Mouse (Mus musculus) bone marrow, adult 2 months (tissue): Measurements from ENCODE around the gene Ptprt.

Source experiments
- CTCF ChIP-seq: fragments of 200-500 bp; IDR thresholded peaks from 2 replicates; pipeline ENCODE4 v1.5.1; 2011; ENCODE audit warnings: low read length, control low read depth; ENCODE audit not compliant: control insufficient read depth, insufficient read depth
- POLR2A ChIP-seq: fragments of 200-500 bp; IDR thresholded peaks from 2 replicates; pipeline ENCODE4 v1.6.1; 2011; ENCODE audit warnings: low read depth, mild to moderate bottlenecking, control low read depth, low read length, borderline replicate concordance; ENCODE audit not compliant: control insufficient read depth

DNA sequence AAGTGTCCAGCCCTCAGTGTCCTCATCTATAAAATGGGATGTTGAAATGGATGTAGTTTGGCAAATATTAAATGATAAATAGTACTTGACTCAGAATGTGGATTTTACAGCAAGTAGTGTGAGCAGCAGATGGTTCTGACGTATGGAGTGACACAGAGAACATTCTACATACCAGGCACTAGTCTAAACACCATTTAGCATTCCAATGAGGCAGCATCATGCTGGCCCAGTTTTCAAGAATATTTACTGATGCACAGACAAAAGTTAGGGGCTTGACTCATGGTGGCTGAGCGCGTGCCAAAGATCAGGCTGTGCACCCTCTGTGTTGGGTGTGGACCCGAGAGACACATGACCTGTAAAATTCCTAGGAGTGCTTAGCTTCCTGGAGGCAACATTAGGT is 378.3 kb downstream of the Ptprt start:
- TF ChIP-seq CTCF (no peak), POLR2A (no peak)
